Mouse (Mus musculus) ES-CJ7 (cell line): ENCODE measurements around the gene L3mbtl4.
"Not testable (repeated sequence)": the region's sequence is repeated elsewhere in the genome, so short reads cannot be mapped to it uniquely, and the experiment has no call there.

Source experiments
- DNase-seq: peaks from one replicate; pipeline ENCODE4 v3.0.0; 2011; ENCODE audit warnings: low read depth, low spot score

Gene L3mbtl4

DNA sequence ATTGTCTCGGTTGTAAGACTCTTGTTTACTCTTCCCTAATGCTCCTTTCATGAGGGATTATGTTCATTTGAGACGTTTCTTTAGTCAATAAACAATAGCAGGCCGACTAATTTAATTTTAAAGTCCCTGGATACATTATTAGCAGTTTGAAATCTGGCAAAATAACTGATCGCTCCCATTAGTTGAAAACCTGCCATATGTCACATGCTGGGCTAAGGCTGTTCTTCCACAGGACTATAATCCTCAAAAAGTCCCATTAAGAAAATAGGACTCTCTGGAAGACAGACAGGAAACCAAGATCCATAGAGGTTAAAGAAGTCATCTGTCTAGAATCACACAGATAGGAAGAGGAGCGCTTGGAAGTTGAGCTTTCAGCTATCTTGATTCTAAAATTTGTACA lies 114.9 kb downstream of the L3mbtl4 start:
- no peak for DNase-seq

DNA sequence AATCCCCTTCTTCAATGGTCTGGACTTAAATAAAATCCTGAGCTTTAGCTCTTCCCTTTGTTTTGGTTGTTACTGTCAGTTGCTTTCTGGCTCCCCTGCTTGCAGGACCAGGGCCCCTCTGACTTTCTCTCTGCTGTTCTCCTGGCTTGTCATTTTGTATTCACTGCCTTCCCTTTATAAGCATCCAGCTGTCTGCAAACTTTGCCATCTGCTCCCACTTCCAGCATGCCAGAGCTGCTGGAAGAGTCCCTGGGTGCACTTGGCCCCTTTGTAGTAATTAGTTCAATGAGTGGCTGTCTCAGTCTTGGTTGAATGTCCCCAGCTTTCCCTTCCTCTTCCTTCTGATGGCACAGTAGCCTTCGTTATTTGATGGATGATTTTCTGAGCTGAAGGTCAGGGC lies 132.4 kb downstream of the L3mbtl4 start:
- no peak for DNase-seq

DNA sequence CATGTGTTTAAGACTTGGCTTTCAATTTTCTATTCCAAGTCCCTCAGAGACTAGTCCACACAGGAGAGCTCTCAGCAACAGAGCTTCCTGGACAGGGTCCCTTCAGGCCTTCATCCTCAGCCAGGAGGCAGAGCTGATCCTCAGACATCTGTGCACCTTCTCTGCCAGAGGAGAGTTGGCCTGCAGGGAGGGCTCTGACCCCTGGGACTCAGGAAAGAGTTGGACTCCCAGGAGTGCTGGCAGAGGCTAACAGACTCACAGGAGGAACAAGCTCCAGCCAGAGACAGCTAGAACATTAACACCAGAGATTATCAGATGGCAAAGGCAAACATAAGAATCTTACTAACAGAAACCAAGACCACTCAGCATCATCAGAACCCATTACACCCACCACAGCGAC lies 133.5 kb downstream of the L3mbtl4 start:
- DNase-seq = not testable (repeated sequence)

DNA sequence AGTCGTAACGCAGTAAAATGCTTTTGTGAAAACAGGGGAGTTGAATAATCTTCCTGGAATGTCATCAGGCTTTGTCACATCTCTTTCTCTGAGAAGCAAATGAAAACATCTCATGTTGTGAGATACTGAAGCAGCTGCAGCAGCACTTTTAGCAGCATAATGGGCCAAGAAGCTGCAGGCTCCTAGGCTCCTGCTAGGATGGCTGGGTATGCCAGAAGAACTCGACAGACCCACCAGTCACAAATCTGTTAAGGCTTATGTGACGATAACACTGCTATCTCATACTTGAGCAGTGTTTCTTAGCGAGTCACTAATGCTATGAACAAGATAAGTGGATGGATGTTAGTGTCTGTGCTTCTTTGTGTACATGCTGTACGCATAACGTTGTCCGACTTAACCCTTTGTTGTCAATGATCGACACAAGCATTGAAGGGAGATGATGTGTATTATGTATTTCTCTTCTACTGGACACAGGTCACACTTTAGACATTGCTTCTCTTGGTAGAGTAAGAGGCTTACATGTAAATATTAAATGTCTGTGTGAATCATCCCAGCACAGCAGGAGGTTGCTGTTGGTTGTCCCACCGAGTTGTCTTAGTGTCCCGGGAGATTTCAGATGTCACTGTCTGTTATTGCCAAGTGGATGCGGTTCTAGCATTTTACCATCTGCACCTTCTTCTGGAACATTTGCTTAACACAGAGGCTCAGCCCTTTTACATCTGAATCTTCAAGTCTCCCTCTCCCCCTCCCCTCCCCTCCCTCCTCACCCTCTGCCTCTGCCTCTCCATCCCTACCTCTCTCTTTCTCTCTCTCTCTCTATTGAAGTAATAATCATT lies 149.3 kb downstream of the L3mbtl4 start:
- DNase-seq = no peak

DNA sequence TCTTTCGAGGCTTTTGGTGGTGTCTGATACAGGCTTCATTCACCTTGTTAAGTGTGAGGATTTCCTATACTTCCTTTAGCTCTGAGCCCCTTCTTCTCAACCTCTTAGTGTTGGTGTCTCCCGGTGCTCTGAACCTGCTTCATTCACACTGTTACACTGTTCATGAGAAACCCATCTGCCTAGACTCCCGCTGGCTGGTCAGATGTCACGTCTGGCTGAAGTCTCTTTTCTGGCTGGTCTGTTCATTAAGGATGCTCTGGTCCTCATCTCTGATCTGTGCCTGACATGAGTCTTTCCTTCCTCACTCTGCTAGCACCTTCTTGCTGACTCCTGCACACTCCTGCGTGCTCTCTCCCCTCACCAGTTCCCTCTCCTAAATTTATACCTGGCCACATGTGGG lies 160.0 kb downstream of the L3mbtl4 start:
- DNase-seq = no peak

DNA sequence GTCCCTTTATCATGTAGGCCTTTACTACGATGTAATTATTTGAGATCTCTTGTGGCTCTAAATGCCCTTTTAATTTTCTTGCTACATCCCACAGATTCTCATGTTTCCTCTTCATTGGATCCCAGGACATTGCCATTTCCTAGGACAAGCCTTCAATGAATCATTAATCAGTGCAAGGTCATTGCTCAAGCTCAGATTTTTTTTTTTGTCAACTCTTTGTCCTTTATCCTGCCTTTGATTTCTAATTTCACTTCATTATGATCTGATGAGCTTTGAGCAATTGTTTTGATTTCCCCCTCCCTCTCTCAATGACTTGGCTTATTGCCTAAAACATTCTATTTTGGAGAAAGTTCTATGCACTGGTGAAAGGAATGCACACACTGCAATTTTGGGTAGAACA lies 177.3 kb downstream of the L3mbtl4 start:
- no peak for DNase-seq

DNA sequence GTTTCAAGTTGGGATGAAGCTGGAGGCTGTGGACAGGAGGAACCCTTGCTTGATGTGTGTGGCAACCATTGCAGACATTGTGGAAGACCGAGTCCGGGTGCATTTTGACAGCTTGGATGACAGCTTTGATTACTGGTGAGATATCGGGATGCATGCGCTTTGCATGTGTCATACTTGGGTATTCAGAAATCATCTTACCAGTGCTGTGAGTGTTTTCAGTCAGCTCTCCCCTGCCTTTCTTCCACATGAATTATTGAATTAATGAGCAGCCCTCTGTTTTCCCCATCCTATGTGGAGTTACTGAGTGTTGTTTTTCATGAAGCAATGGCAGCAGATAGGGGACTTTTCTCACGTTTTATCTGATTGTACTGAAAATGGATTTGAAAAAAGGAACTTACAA lies 187.9 kb downstream of the L3mbtl4 start:
- no peak for DNase-seq

DNA sequence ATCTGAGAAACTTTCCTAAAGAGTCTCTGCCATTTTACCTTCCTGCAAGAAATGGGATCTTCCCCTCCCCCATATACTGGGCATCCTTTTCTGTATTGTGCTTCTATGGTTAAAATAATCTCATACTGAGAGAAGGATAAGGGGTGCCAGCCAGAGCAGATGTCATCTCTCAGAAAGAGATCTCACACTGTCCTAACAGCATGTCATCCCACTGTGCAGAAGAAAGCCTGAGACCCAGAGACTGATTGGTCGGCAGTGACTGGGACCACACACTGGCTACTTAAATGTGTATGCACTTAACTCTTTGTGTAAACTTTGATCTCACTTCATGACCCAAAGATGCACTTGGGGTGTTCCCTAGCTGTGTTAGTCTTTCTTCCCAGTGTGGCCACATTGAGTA lies 193.7 kb downstream of the L3mbtl4 start:
- no peak for DNase-seq

DNA sequence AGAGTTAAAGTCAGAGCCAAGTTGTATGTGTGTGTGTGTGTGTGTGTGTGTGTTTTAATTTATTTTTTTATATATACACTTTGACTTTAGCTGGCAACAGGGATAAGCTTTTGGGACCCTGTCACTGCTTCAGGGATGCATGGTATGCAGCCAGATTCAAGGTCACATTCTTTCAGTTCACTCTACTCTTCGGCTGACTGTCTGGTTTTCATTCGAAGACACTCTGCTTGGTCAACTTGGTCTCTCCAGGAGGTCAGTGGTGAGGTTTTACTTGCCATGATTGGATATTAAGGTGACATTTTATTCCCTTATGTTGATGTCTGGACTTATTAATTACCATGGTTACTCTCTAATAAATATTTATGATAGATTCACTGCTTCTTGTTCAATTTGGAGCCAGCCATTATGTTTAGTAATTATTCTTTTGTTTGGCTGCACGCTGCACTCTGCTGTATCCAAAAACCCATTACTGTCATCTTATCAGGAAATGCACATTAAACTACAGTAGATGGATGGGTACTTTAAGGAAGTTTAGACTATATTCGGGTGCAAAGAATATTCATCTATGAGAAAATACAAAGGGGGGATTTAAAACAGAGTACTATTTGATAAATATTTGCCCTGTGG lies 216.6 kb downstream of the L3mbtl4 start:
- DNase-seq = no peak

DNA sequence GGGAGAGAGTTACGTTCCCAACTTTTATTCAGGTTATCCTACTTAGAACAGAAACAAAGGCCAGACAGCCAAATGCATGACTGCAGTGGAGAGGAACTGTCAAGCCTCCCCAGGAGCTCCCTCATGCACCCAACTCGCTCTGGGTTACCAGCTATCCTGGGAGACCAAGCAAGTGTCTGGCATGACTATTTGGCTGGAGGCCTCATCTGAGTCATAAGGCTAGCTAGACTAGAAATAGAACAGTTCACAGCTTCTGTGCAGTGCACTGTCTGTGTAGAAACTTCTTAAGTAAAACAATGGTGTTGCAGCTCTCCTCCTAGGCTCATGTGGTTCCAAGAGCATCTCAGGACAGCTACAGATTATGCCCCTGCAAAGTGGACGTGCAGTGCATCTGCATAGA lies 218.6 kb downstream of the L3mbtl4 start:
- no peak for DNase-seq

DNA sequence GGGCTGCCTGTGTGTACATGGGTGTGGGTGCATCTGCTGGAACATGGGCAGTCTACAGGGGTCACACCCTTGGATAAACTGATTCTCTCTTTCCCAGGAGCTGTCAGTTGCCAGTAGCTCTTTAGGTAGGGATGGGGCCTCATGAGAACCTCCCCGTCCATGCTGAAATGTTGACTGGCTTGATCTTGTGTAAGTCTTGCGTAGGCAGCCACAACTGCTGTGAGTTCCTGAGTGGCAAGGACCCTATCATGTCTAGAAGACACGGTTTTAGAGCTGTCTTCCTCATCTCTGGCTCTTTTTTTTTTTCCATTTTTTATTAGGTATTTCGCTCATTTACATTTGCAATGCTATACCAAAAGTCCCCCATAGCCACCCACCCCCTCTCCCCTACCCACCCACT lies 229.4 kb downstream of the L3mbtl4 start:
- not testable (repeated sequence) for DNase-seq

DNA sequence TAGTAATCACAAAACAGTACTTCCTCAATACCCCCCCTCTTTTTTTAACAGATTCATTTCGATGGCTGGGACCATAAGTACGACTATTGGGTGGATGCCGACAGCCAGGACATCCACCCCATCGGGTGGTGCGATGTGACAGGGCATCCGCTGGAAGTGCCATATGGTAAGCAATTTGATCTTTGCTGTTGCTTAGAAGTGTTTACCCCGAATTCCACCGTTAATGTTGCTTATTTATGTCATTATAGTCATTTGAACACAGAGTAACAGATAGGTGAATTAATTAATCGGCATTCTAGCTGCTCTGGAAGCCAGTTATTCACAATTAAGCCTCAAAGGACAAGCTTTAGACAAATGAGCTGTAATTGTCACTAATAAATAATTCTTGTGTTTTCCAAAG lies 286.1 kb downstream of the L3mbtl4 start:
- DNase-seq = no peak

DNA sequence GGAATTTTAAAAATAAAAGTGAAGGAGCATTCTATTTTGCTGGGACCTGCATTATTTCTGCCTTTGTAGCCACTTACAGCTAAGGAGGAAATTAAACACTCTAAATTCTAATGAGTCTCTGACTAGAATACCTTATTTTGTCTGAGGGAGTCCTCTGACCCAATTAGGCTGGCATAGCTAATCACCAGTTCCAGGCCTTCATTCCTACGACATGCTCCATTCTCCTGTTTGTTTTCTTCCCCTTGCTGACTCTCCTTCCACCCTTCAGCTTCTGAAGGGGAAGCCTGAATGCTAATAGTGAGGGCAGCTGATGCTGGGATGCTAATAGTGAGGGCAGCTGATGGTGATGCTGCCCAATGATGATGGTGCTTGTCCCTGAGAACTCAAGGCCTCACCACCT lies 286.7 kb downstream of the L3mbtl4 start:
- no peak for DNase-seq

DNA sequence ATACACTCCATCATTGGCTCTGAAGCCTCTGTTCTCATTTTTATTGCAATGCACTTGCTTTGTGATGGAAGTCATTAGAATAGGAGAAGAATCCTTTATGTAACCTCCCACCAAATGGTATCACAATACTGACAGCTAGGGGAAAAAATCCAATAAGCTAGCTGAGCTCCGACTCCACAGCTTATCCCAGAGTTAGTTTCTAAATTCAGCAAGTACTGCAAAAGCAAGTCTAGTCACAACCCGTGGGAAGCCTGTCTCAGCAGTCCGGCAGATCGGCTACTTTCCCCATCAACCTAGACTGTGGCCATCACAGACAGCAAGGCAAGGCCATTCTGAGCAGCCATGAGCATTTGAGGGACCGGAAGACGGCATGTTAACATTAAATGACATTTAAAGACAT lies 298.2 kb downstream of the L3mbtl4 start:
- DNase-seq = no peak

DNA sequence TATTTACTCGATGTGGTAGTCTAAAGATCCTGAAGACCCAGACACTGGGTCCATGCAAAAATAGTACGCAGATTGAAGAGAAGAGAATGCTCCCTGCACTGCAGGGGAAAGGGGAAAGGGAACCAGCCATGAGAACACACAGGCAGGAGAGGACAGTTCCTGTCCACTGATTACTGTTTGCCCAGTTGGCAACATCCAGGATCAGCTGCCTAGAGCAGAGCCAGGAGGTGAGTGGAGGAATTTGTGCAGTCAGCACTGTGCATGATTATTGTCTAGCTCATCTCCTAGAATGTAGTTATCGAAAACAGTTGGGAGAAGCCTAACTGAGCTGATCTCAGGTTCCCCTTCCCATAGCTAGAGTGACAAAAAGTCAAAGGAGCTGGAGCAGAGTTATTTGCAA lies 311.6 kb downstream of the L3mbtl4 start:
- no peak for DNase-seq

DNA sequence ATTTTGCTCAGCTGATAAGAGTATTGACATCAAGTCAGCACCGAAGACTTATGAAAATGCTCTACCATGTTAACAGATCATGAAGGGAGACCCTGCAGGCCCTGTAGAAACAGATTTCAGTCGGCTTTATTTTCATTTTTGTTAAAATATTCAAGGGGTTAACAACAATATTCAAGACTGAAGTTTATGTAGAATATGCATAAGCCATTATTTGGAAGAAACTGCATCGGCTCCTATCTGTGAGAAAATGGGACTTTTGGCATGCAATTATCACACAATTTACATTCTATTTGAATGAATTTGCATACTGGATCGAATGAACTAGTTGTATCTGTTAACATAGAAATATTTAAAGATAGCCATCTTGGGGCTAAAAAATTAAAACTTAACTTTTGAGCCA lies 318.0 kb downstream of the L3mbtl4 start:
- no peak for DNase-seq

DNA sequence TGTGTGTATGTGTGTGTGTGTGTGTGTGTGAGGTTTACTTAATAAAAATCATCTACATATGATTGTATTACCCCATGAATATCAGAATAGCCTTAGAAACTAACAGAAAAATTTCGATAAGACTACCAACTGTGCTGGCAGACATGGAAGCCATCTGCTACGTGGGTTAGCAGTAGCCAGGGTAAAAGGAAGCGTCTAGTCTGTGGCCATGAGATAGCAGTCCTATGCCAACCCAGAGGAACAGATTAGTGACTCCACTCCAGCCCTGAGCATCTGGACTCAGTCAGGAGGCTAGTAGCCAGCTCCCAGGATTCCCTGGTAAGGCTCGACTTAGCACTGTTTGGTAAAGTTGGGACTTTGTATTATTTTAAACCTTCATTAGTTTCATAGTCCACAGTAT lies 329.1 kb downstream of the L3mbtl4 start:
- DNase-seq = no peak

DNA sequence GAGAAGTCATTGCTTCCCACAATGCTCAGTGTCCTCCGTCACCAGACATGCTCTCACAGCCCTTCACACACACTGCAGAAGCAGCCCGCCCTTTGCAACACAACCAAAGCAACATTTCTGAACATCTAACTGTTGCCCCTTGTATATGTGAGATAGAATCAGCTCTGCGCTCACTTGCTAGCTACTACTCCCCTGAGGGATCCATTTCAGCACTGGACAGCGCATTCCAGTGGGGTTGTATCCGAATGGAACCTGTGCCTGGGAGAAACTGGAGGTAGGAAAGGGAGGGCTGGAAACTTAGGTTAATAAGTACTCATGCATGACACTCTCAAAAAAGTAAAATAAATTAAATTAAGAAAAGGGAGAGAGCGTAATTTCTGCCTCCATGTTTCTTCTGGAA lies 334.1 kb downstream of the L3mbtl4 start:
- peak; percentile 41 for DNase-seq

DNA sequence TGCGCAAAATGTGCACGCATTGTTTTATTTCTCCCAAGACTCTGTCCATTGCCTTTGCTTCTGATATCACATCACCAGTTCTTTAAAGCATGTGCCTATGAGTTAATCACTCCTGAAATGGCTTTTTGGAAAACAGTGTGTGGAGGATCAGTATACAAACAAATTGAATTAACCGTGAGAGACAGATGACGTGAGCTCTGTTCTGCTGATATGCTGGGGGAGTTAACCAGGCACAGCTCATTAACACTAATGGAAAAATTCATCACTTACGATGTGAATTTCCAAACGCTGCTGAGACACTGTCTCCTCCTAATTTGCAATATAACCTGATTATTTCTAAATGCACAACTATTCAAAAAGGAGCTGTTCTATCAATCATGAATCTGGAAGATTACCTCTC lies 337.6 kb downstream of the L3mbtl4 start:
- DNase-seq = no peak

DNA sequence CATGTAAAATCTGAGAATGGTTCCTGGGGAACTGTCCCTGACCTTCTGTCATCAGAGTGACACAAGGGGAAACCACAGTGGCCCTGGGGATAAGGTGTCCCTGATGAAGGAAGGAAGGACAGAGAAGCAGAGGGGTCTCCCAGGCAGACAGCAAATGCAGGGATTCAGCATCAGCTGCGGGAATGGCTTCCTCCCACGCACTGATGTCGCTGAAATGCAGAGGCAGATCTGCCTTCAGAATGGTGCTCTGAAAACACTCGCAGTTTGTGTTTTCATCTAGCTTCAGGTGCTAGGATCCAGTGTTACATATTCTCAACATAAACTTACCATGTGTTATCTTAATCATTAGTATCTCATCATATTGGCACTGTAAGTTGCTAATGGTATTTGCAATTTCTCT lies 351.7 kb downstream of the L3mbtl4 start:
- DNase-seq = no peak

DNA sequence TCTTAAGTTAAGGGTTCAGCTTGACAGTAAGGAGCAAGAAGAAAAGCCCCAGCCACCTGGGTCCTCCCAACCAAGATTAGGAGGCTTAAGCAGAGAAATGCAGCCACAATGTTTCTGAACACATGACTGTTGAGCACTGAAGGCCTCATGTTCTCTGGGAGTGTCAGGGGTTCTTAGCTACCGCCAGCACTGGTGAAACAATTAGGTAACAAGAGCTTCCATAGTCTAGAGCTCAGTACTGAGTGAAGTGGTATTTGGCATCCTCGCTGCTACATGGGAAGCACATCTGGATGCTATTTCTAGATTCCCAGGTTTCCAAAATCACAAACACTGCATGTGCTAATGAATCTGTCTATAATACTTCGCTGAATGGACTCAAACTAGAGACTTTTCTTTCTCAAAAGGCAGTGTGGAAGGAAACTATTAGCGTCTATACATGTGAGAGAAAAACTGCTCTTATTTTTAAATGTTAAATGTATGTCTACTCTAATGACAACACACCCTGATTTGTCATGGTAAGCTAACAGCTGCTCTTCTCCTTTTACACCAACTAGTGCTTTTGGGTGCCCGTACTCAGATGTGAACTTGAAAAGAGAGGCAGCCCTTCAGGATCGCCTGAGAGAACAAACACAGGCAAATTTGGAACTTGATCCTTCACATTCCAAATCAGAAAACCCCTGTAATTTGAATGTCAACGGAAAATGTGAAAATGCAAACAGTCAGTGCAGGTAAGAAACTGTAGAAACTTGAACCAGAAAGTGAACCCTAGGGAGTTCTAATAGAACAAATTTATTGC lies 356.2 kb downstream of the L3mbtl4 start:
- no peak for DNase-seq

DNA sequence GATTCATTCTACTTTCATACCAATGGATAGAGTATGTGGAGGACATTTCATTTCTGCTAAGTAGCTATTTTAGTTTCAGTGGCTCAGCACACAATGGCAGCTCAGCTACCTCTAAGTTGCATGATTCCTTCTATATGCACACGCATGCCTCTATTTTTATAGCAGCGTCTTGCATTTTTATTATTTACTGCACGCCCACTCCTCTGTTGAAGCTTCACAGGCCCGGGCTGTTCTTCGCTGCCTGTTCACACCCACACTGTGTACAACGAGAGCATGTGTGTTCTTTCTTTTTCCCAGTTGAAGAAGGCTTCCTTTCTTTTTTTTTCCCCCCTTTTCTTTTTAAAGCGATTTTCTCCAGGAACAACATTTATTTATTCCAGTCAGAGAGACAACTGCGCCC lies 357.8 kb downstream of the L3mbtl4 start:
- no peak for DNase-seq

DNA sequence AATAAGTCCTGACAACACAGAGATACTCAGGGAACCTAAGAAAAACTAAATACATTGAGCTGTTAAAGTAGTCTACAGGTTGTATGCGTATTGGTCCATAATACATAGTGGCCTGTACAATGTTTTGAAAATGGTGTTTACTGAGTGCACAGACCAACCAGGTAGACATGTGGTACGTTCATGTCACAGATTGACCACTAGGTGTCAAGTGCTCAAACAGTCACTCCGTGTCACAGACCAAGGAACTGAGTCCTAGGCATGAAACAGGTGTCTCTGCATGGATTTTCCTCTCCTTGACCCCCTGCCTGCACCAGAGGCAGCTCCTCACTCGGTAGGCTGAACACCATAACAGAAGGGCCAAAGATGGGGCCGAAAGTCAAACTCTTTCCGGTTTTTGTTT lies 366.6 kb downstream of the L3mbtl4 start:
- peak; percentile 29 for DNase-seq
